Mouse (Mus musculus): ENCODE results near the gene Ep400. TPM values are rescaled to one million over a fixed set of nuclear protein-coding genes. Genes with fewer than 3 reads are reported as not detected.
A peak's percentile ranks its signal among the peaks of the same experiment; 100 is the strongest.

Ep400 gene
- polyA plus RNA-seq, 1 experiment from 2014 or later = 48.4 TPM

GRCm38 (mm10) chr5:110801036-110801624, 30.6 kb upstream of the Ep400 start:
- Histone ChIP-seq H3K9ac (no peak overlapping the region), H3K27me3 (no peaks in the 10 kb centered on the region), H3K27ac (replicated peaks) (no peak overlapping the region), H3K4me2 (no peak overlapping the region), H3K4me3 (no peak overlapping the region), H3K4me1 (replicated peaks) (peaks cover 32% of the 10 kb centered on the region), H3K9me3 (no peaks in the 10 kb centered on the region), H3K36me3 (peaks cover 84% of the 10 kb centered on the region)
- WGBS = 93% methylated on average over 3 of the region's 3 CpGs
- no peak for ATAC-seq (ENCODE audit: low read depth)

GRCm38 (mm10) chr5:110797696-110798095, 27.2 kb upstream of the Ep400 start:
- Histone ChIP-seq H3K36me3 (peaks cover 97% of the 10 kb centered on the region), H3K4me3 (no peak overlapping the region), H3K9me3 (no peaks in the 10 kb centered on the region), H3K27ac (replicated peaks) (no peak overlapping the region), H3K4me1 (replicated peaks) (peaks cover 5% of the 10 kb centered on the region; the same call in 1 of the 2 replicates), H3K4me2 (no peak overlapping the region), H3K9ac (no peak overlapping the region), H3K27me3 (no peaks in the 10 kb centered on the region)
- no peak for ATAC-seq (ENCODE audit: low read depth)
- WGBS = 67% methylated on average over 4 of the region's 4 CpGs

- no peak overlapping the region for H3K4me2 ChIP-seq
- no peak overlapping the region for H3K9ac ChIP-seq
- no peak for ATAC-seq (ENCODE audit: low read depth)
- WGBS = 82% methylated on average over 7 of the region's 7 CpGs
- no peak overlapping the region for H3K4me3 ChIP-seq
- H3K9me3 ChIP-seq = no peaks in the 10 kb centered on the region
- no peak overlapping the region for H3K27ac ChIP-seq (replicated peaks)
- H3K36me3 ChIP-seq = peaks cover 100% of the 10 kb centered on the region
- H3K27me3 ChIP-seq = no peaks in the 10 kb centered on the region
- no peaks in the 10 kb centered on the region for H3K4me1 ChIP-seq (replicated peaks)
Observed at GRCm38 (mm10) chr5:110794363-110794762, 23.8 kb upstream of the Ep400 start.

- Histone ChIP-seq H3K36me3 (peaks cover 94% of the 10 kb centered on the region), H3K4me3 (no peak overlapping the region), H3K27ac (replicated peaks) (no peak overlapping the region), H3K9me3 (no peaks in the 10 kb centered on the region), H3K4me1 (replicated peaks) (no peaks in the 10 kb centered on the region), H3K4me2 (no peak overlapping the region), H3K27me3 (no peaks in the 10 kb centered on the region), H3K9ac (no peak overlapping the region)
- peak; percentile 41; the same call in 1 of the 2 replicates for ATAC-seq (ENCODE audit: low read depth)
- 72% methylated on average over 5 of the region's 5 CpGs for WGBS
Observed at GRCm38 (mm10) chr5:110788684-110789083, 18.2 kb upstream of the Ep400 start.

GRCm38 (mm10) chr5:110786081-110786835, 15.7 kb upstream of the Ep400 start:
- Histone ChIP-seq H3K9me3 (no peaks in the 10 kb centered on the region), H3K4me2 (no peak overlapping the region), H3K27me3 (no peaks in the 10 kb centered on the region), H3K27ac (replicated peaks) (no peak overlapping the region), H3K4me1 (replicated peaks) (no peaks in the 10 kb centered on the region), H3K9ac (no peak overlapping the region), H3K36me3 (peaks cover 70% of the 10 kb centered on the region), H3K4me3 (no peak overlapping the region)
- WGBS = 85% methylated on average over 11 of the region's 11 CpGs
- ATAC-seq (ENCODE audit: low read depth) = no peak

- Histone ChIP-seq H3K27ac (replicated peaks) (no peak overlapping the region), H3K4me3 (no peak overlapping the region), H3K9ac (no peak overlapping the region), H3K4me1 (replicated peaks) (peaks cover 28% of the 10 kb centered on the region), H3K9me3 (no peaks in the 10 kb centered on the region), H3K4me2 (no peak overlapping the region), H3K27me3 (no peaks in the 10 kb centered on the region), H3K36me3 (peaks cover 39% of the 10 kb centered on the region)
- ATAC-seq (ENCODE audit: low read depth) = no peak
- 74% methylated on average over 8 of the region's 8 CpGs for WGBS
Observed at GRCm38 (mm10) chr5:110783150-110783549, 12.6 kb upstream of the Ep400 start.

GRCm38 (mm10) chr5:110781529-110782238, 11.2 kb upstream of the Ep400 start:
- Histone ChIP-seq H3K4me1 (replicated peaks) (peaks cover 28% of the 10 kb centered on the region), H3K36me3 (peaks cover 34% of the 10 kb centered on the region), H3K9me3 (no peaks in the 10 kb centered on the region), H3K4me3 (no peak overlapping the region), H3K9ac (no peak overlapping the region), H3K27ac (replicated peaks) (no peak overlapping the region), H3K27me3 (no peaks in the 10 kb centered on the region), H3K4me2 (0 out of 2 replicates have a peak overlapping the region, but pooled peaks have one; percentile 95)
- 86% methylated on average over 7 of the region's 7 CpGs for WGBS
- ATAC-seq (ENCODE audit: low read depth) = no peak

GRCm38 (mm10) chr5:110780761-110781528, 10.4 kb upstream of the Ep400 start:
- WGBS = 65% methylated on average over 10 of the region's 10 CpGs
- peak; percentile 63 for ATAC-seq (ENCODE audit: low read depth)

GRCm38 (mm10) chr5:110779998-110780760, 9.7 kb upstream of the Ep400 start, which contains the start of gene Pus1:
Gene Pus1, minus strand, starts transcription at chr5:110780659.
- H3K36me3 ChIP-seq = peaks cover 35% of the 10 kb centered on the region
- peak within 1 kb of the TSS; percentile 85 for H3K9ac ChIP-seq
- H3K4me1 ChIP-seq (replicated peaks) = peaks cover 28% of the 10 kb centered on the region
- peak within 1 kb of the TSS; percentile 34; the same call in 1 of the 2 replicates for H3K27ac ChIP-seq (replicated peaks)
- peak within 1 kb of the TSS; percentile 72 for H3K4me3 ChIP-seq
- no peaks in the 10 kb centered on the region for H3K9me3 ChIP-seq
- under 1% methylated on average over 57 of the region's 57 CpGs for WGBS
- H3K27me3 ChIP-seq = no peaks in the 10 kb centered on the region
- H3K4me2 ChIP-seq = peak within 1 kb of the TSS; percentile 95
- ATAC-seq (ENCODE audit: low read depth) = peak; percentile 81

More at GRCm38 (mm10) chr5:110780761-110781528, 10.4 kb upstream of the Ep400 start:
- H3K9ac ChIP-seq = peak overlapping the region; percentile 85
- H3K4me1 ChIP-seq (replicated peaks) = peaks cover 28% of the 10 kb centered on the region
- H3K9me3 ChIP-seq = no peaks in the 10 kb centered on the region
- H3K36me3 ChIP-seq = peaks cover 34% of the 10 kb centered on the region
- H3K4me2 ChIP-seq = peak overlapping the region; percentile 95
- H3K27me3 ChIP-seq = no peaks in the 10 kb centered on the region
- peak overlapping the region; percentile 34; the same call in 1 of the 2 replicates for H3K27ac ChIP-seq (replicated peaks)
- peak overlapping the region; percentile 72 for H3K4me3 ChIP-seq

GRCm38 (mm10) chr5:110779276-110779997, 8.9 kb upstream of the Ep400 start:
- ATAC-seq (ENCODE audit: low read depth) = no peak
- H3K27me3 ChIP-seq = no peaks in the 10 kb centered on the region
- 21% methylated on average over 15 of the region's 15 CpGs for WGBS
- H3K4me3 ChIP-seq = peak overlapping the region; percentile 72
- no peaks in the 10 kb centered on the region for H3K9me3 ChIP-seq
- H3K27ac ChIP-seq (replicated peaks) = no peak overlapping the region
- peak overlapping the region; percentile 95 for H3K4me2 ChIP-seq
- H3K9ac ChIP-seq = peak overlapping the region; percentile 85
- H3K36me3 ChIP-seq = peaks cover 37% of the 10 kb centered on the region
- peaks cover 28% of the 10 kb centered on the region for H3K4me1 ChIP-seq (replicated peaks)

Measured in neural tube, embryonic 13.5 days (tissue).